Mouse (Mus musculus): ENCODE measurements at regions not wholly inside any gene's neighbourhood (a gene's known extent, or its start where the extent isn't known, plus 50 kb on each side); places are given as distances from the start of the nearest gene placed in this dataset.

DNA sequence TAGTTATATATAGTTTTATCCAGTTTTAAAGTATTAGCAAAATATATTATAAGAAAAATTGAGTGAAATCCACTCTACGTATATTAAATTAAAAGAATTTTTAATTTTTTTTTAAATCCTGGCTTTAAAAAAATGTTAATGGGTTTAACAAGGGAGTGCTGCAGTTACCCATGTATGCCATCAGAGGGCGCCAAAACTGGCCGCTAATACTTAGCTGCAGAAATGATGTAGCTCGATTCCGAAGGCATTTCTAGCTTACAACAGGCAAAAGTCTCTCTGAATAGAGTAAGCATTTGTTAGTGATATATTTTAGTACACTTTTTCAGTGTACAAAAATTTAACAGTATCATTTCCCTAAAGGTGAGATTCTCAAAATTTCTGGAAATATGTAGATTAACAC lies 73.1 kb downstream of the Olfr444 start:
- peak; percentile 52 for DNase-seq (ENCODE audit: low spot score)
- no peaks in the 10 kb centered on the region for H3K4me1 ChIP-seq (replicated peaks; ENCODE audit: control insufficient read depth, insufficient read depth, low read length)
- H3K4me2 ChIP-seq (replicated peaks; ENCODE audit: low read depth, low read length), result no peak overlapping the region
- WGBS, result 23% methylated on average over 5 of the region's 5 CpGs
- no peaks in the 10 kb centered on the region for H3K36me3 ChIP-seq (ENCODE audit: control insufficient read depth, insufficient read depth, low read length)
- H3K4me3 ChIP-seq (ENCODE audit: low read depth, low read length), result no peak overlapping the region
- no peak overlapping the region for H3K9ac ChIP-seq (ENCODE audit: low read depth, low read length)
- ATAC-seq (ENCODE audit: low FRiP score), result no peak
- H3K27me3 ChIP-seq (ENCODE audit: control insufficient read depth, insufficient read depth, low read length), result no peaks in the 10 kb centered on the region
- no peaks in the 10 kb centered on the region for H3K9me3 ChIP-seq (ENCODE audit: control insufficient read depth, low read length)
- no peak overlapping the region for H3K27ac ChIP-seq (ENCODE audit: low read depth, low read length)
